Comparison of ENCODE assay signal across 8 mouse cellular contexts in genomic region chr10:21882184-21883081, GRCm38 (mm10). TPM values are rescaled to one million over a fixed set of nuclear protein-coding genes. Genes with fewer than 3 reads are reported as not detected.
DNase-seq lines count a peak whose midpoint lies in the region; ATAC-seq and TF ChIP-seq lines count a peak whose summit lies in the region.

TSS of gene Sgk1 (plus strand) at chr10:21882184.

- peak within 1 kb of the TSS; percentile 81 for H3K27ac ChIP-seq in embryonic facial prominence, embryonic 13.5 days
- no peak within 1 kb of the TSS for H3K27ac ChIP-seq in heart, embryonic 12.5 days (ENCODE audit: poor library complexity, severe bottlenecking)
- H3K27ac ChIP-seq in layer of hippocampus, adult 2 months, result peak within 1 kb of the TSS; percentile 89

- H3K36me3 ChIP-seq in embryonic facial prominence, embryonic 13.5 days, result no peaks in the 10 kb centered on the region
- H3K36me3 ChIP-seq in heart, embryonic 12.5 days, result no peaks in the 10 kb centered on the region

- peak within 1 kb of the TSS; percentile 51 for H3K4me3 ChIP-seq in embryonic facial prominence, embryonic 13.5 days
- H3K4me3 ChIP-seq in heart, embryonic 12.5 days, result peak within 1 kb of the TSS; percentile 48
- H3K4me3 ChIP-seq in layer of hippocampus, adult 2 months, result peak within 1 kb of the TSS; percentile 73

- peaks cover 31% of the 10 kb centered on the region for H3K4me1 ChIP-seq in embryonic facial prominence, embryonic 13.5 days
- peaks cover 17% of the 10 kb centered on the region for H3K4me1 ChIP-seq in heart, embryonic 12.5 days (replicated peaks)

- no peaks in the 10 kb centered on the region for H3K27me3 ChIP-seq in embryonic facial prominence, embryonic 13.5 days
- H3K27me3 ChIP-seq in heart, embryonic 12.5 days (replicated peaks), result peaks cover 24% of the 10 kb centered on the region

- no peak for TF ChIP-seq CTCF in layer of hippocampus, adult 2 months (conservative IDR thresholded peaks at IDR 0.05)

- WGBS in embryonic facial prominence, embryonic 13.5 days, result 1% methylated on average over 36 of the region's 36 CpGs
- WGBS in heart, embryonic 12.5 days, result 3% methylated on average over 36 of the region's 36 CpGs

- peak within 1 kb of the TSS; percentile 70 for H3K9ac ChIP-seq in embryonic facial prominence, embryonic 13.5 days
- no peak within 1 kb of the TSS for H3K9ac ChIP-seq in heart, embryonic 12.5 days

- peak within 1 kb of the TSS; percentile 73 for H3K4me2 ChIP-seq in embryonic facial prominence, embryonic 13.5 days
- peak within 1 kb of the TSS; percentile 71 for H3K4me2 ChIP-seq in heart, embryonic 12.5 days

- no peaks in the 10 kb centered on the region for H3K9me3 ChIP-seq in embryonic facial prominence, embryonic 13.5 days
- 0 out of 2 replicates have a peak, but pooled peaks cover 3% of the 10 kb centered on the region for H3K9me3 ChIP-seq in heart, embryonic 12.5 days (replicated peaks)

- DNase-seq in MN1 (ENCODE audit: low spot score), result peak; percentile 67
- DNase-seq in adrenal gland, postnatal 25 days, result peak; percentile 44
- peak; percentile 42 to 59 for DNase-seq in layer of hippocampus, adult 2 months (ENCODE audit: low spot score in 2 of 2)
- peak; percentile 18 for DNase-seq in lung, postnatal 10 days
- peak; percentile 63 for DNase-seq in right cerebral cortex, postnatal 14 days

- no peak for ATAC-seq in embryonic facial prominence, embryonic 13.5 days (ENCODE audit: insufficient number of reproducible peaks, insufficient read depth, low FRiP score, low TSS enrichment, low read depth)
- no peak for ATAC-seq in heart, embryonic 12.5 days (ENCODE audit: insufficient number of reproducible peaks, low FRiP score)
- ATAC-seq in megakaryocyte progenitor cell, adult 5-6 weeks (replicated peaks; ENCODE audit: poor library complexity), result no peak

RNA-seq across cellular contexts. Expression of gene Sgk1, which starts in this region (rescaled TPM):
- total RNA-seq in adrenal gland, postnatal 25 days (2021), result 108 and 120 TPM in 2 replicates
- polyA plus RNA-seq in embryonic facial prominence, embryonic 13.5 days (2015; fragmentation: Nextera tagmentation; extraction: Ambion mirVana), result 48.9 and 51.9 TPM in 2 replicates
- 24.3 and 26.0 TPM in 2 replicates for polyA plus RNA-seq in heart, embryonic 12.5 days (2016; fragmentation: Nextera tagmentation; extraction: Ambion mirVana)
- 100 to 1,000 TPM in 1 of 2 experiments, 10 to 100 TPM in 1; 97.7 to 103 TPM for total RNA-seq in layer of hippocampus, adult 2 months (2021)
- 5.4 and 11.5 TPM in 2 replicates for total RNA-seq in megakaryocyte progenitor cell, adult 5-6 weeks (2015)
- total RNA-seq in megakaryocyte progenitor cell, adult 5-6 weeks (2017), result 8.9 and 28.0 TPM in 2 replicates
